Mouse (Mus musculus): ENCODE results near the gene Mrm1.

Gene Mrm1

DNA sequence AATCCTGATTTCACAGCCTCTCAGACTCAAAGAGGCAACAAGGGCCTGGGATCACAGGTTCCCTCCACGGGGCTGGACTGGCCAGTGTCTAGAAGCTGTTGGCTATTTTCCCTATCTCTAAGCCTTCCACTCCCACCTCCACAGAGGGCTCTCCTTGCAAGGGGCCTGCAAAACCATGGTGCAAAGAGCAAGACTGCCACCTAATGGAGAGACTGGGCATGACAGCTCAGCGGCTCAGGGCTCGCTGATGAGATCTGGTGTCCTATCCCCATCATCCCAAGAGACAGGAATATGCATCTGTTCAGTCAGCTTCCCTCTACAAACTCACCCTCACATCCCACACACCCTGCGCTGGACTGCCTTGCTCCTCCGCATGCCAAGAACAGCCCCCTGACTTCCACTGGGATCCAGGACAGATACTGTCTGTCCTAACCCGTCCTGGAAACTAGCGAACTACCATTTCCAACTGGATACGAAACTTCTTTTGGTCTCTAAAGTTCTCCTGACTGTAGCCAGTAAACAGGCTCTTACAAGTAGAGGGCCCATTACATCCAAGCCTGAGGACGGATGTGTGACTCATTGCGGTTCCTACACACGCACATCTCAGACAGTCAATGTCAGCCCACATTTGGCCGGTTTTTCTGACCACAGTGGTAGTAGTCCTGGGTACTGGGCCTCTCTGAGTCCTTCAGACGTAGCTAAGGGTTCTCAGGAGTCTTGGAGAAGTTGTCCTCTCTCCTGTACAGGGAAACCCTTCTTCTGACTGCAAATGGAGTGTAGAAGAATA lies 5.4 kb downstream of the Mrm1 start:
- peak; percentile 77 to 82 for DNase-seq (ENCODE audit: low spot score in 2 of 2)

DNA sequence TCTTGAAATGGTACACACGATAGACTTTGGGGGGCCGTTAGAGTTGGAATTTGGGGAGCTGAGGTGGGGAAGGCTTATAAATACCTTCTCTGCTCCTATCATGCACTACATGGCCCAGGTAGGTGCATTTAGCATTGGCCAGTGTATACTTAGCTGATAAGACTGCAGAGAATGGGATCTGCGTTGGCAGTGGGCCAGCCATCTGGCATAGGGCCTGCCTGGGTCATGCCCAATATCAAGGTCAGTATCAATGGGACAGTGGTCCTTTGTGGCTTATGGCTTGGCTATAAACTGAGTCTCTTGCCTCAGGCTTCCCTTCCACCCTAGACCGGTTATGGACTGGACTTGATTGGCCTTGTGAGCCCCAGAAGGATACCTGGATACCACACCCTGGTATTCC lies 14.9 kb downstream of the Mrm1 start:
- no peak for DNase-seq (ENCODE audit: low spot score in 2 of 2)

DNA sequence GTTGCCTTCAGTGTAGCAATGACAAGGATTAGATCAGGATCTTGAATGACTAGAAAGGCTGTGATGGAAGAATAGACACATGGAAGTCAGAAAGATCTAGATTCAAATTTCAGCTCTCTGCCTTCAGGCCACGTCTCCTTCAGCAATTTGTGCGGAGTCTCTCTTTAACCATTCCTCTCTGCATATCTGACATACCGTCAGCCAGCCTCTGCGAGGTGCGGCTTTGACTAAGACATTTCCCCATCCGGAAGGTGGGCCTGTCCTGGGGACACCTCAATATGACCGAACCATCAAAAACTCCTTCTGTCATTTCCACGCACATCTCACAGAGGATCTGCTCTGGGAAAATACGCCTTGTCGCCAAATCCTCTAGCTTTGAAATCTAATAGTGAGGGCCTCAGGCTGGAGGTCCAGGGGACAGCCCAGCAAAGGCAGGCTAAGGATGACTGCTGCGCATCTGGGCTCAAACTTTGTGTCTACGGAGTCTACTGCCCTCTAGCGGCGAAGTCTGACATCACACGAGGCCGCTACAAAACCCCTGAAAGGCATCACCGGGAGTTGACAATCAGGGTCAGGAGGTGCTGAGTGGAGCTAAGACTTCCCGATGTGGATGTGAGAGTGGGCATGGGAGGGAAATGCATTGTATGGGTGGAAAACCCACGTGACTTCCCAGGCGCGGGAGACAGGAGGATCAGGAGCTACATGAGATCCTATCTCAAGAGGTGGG lies 21.5 kb downstream of the Mrm1 start:
- peak; percentile 68 to 74 for DNase-seq (ENCODE audit: low spot score in 2 of 2)

DNA sequence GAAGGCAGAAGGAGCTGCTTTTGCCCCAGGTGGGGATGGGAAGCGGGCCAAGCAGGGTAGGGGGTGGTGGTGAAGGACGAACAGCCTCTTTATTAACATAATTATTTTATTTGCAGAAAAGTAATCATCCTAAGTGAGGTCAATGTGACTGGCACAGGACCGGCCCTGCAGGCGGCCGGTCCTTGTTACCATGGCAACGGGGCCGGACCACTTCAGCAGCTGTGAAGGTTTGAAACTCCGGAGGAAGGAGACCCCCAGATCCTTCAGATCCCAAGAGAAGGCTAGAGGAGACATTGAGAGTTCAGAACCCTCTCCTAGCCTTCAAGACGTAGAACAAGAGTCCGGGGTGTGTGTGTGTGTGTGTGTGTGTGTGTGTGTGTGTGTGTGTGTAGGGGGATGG lies 22.3 kb downstream of the Mrm1 start:
- DNase-seq (ENCODE audit: low spot score in 2 of 2): no peak

DNA sequence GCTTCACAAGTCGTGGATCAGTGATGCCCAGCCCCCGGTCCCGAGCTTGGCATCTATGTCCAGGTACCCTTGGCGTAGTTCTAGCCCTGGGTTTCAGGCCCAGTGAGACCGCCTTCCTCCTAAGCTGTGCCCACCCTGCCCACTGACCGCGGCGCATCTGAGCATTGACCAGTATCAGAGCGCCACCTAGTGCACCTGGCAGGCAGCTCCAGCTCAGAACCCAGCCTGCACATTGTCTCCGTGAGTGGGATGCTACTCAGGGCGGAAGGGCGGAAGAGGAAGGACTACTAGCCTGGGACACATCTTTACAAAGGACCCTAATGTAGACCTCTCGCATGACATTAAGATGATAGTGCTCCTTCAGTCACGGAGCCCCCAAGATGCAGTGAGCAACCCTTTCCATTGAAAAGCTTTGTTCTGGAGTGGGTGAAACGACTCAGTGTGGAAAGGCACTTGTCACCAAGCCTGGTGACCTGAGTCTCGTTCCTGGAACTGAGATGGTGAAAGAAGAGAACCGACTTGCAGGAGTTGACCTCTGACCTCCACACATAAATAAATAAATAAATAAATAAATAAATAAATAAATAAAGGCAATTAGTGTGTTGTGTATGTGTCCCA lies 24.7 kb downstream of the Mrm1 start:
- peak; percentile 81 to 87 for DNase-seq (ENCODE audit: low spot score in 2 of 2)

DNA sequence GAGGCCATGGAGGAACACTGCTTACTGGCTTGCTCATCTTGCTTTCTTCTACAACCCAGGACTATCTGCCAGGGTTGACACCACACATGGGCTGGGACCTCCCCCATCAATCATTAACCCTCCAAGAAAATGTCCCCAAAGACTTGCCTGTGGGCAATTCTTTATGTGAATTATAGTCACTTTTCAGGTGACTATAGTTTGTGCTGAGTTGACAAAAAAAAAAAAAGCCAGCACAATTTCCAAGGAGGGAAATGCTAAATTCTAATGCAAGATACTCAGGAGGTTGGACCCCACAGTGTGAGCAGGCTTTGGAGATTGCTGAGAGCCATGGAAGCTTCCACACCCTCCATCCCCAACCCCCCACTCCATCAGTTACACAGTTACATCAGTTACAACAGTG lies 25.8 kb downstream of the Mrm1 start:
- DNase-seq (ENCODE audit: low spot score in 2 of 2): no peak

DNA sequence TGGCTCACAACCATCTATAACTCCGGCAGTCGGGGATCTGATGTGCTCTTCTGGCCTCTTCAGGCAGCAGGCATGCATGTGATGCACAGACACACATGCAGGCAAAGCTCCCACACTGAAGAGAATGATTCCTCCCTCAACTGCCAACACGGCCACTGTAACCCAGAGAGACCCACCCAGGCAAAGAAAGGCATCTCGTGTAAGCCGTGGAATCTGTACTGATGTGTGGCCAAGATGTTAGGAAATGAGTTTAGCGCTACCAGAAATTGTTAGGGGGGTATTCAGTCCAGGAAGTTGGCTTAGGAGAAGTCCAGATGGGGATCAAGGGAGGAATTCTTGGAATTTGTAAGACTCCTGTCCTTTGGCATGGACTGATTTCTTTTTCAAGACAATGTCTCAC lies 28.9 kb downstream of the Mrm1 start:
- no peak for DNase-seq (ENCODE audit: low spot score in 2 of 2)

DNA sequence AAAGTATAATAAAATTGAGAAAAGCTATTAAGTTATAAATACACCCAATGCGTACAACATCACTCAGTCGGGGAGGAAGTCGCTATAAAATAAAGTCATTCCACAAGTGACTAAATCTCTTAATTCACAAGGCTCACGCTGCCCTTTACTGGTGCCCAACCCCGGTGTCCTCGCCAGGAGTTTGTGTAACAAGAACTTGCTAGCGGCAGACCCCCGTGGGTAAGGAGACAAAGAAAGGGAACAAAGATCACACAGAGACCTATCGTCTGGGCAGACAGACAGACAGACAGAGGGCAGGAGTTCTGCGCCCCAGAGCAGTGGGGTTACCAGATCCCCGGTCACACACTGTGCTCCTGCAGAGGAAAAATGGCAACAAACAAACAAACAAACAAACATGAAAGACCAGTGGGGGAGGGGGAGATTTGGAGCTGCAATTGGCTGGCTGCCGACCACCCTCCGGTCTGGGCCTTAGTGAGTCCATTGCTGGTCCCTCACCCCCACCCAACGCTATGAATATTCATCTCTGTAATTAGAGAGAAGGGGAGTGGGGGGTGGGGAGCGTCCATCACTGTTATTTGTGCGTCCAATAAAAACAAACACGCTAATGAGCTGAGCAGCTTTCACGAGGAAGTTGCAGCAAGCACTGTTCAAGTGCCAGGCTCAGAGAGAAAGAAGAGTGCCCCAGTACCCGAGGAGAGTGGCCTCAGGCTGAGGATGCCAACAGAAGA lies 39.0 kb downstream of the Mrm1 start:
- DNase-seq (ENCODE audit: low spot score in 2 of 2): no peak

DNA sequence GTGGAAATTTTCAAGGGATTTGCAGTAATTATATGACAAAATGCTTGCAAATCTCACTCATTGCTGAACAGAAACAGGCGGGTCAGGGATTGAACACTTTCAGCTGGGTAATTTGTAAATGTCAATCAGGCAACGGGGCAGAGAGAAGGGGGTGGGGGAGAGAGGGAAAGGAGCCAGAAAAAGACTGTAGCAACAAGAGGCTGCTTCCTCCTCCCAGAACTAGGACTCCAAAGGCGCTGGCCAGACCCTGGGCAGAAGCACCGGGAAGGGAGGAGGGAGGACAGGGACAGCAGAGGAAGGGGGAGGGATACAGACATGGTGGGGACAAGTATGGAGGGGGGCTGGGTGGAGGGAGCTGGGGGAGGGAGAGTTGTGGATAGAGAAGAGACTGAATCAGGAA lies 43.8 kb downstream of the Mrm1 start:
- no peak for DNase-seq (ENCODE audit: low spot score in 2 of 2)

DNA sequence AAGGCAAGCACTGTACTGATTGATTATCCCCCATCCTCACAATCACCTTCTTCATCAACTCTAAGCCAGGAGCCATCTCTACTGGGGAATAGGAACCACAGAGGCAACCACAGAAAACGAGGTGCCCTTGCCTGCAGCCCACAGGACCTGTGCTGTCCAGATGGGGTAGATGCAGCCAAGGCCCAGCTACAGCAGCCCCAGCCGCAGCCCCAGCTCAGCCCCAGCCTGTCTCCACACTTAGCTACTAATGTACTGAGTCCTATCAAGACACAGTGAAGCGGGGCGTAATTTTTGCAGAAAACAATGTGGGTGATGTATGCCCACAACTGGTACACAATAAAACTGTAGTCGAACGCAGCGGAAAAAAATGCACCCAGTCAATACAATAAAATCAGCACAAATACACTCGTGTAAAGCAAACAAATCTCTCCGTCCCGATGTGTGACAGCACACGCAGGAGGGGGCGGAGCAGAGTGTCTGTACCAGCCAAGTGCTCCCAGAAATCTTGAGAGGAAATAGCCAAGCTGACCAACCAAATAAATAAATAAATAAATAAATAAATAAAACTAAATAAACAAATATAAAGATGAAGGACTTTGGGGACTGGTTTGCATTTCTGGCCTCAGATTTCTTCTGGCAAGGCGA lies 44.3 kb downstream of the Mrm1 start:
- DNase-seq (ENCODE audit: low spot score in 2 of 2): no peak

DNA sequence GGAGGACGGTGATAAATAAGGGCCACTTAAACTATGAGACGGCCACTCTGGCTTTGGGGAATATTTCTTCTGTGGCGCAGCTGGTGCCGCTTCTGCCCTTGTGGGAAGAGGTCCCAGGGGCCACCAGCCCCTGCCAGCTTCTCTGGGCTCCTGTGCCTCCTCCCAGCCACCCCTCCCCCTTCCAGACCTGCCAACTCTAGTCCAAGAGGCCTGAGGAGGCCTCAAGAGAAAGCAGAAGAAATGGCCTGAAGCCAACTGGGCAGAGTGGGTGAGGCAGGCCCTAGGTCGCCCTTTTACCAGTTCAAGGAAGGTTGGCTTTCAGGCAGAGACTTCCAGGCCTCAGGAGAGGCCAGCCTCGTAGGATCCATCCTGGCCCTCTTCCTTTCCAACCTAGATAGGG lies 51.4 kb downstream of the Mrm1 start:
- no peak for DNase-seq (ENCODE audit: low spot score in 2 of 2)

DNA sequence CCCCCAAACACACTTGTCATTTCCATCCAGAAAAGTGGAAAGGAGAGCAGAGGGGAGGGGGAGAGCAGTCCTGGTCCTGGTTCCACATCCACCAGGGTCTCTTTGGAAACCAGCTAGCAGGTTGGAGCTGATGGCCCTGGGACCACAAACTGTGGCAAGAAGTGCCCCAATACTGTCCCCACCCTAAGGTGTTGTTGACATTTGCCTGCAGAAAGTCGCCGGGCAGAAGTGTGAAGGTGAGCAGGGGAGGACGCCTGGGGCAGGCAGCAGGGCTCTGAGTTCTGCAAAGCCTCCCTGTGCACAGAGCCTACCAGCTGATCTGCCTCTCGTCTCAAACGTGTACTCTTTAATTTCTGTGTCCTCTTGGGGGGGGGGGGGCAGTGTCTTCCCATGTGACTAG lies 54.2 kb downstream of the Mrm1 start:
- DNase-seq (ENCODE audit: low spot score in 2 of 2): no peak

DNA sequence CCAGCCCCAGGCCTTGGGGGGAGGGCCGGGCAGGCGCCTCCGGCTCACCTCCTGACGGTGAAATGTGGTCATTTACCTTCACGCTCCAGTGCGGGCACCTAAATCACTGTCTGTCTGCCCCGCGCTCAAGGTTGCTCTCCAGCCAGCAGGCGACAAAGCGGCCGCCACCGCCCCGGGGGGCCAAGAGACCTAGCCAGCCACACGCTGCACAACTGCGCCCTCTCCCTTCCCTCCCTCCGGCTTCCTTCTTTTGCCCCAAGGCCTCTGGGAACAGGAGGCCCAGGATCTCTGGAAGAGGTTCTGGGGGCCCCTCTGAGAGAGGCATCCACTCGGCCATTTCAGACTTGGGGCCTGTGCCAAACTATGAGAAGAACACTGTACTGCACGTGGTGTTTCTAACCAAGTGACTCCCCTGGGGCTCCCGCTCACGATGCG lies 54.8 kb downstream of the Mrm1 start:
- no peak for DNase-seq (ENCODE audit: low spot score in 2 of 2)

DNA sequence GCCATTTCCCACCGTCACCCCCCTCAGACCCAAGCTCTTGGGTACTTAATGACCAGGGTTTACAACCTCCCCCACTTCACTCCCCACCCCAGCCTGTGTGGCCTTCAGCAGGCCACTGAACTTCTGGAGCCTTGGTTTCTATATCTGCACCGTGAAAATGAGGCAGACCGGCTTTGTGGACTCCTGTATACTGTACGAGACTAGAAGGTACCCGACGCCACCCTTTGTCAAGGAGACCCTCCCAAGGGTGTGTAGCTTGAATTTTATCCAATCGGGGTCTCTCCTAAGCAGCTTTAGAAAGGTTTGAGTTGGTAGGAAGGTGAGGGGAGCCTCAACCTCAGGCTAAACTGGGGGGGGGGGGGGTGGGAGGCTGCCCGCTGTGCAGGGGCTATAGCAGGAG lies 55.2 kb downstream of the Mrm1 start:
- no peak for DNase-seq (ENCODE audit: low spot score in 2 of 2)
